Mouse (Mus musculus) lung, postnatal 4 days (tissue): ENCODE results near the gene Vps72.
"Not testable (repeated sequence)": the region's sequence is repeated elsewhere in the genome, so short reads cannot be mapped to it uniquely, and the experiment has no call there.

Experiments
- DNase-seq, 2 experiments: peaks; one replicate each; pipeline ENCODE4 v3.0.0; 2021

Vps72 gene

DNA sequence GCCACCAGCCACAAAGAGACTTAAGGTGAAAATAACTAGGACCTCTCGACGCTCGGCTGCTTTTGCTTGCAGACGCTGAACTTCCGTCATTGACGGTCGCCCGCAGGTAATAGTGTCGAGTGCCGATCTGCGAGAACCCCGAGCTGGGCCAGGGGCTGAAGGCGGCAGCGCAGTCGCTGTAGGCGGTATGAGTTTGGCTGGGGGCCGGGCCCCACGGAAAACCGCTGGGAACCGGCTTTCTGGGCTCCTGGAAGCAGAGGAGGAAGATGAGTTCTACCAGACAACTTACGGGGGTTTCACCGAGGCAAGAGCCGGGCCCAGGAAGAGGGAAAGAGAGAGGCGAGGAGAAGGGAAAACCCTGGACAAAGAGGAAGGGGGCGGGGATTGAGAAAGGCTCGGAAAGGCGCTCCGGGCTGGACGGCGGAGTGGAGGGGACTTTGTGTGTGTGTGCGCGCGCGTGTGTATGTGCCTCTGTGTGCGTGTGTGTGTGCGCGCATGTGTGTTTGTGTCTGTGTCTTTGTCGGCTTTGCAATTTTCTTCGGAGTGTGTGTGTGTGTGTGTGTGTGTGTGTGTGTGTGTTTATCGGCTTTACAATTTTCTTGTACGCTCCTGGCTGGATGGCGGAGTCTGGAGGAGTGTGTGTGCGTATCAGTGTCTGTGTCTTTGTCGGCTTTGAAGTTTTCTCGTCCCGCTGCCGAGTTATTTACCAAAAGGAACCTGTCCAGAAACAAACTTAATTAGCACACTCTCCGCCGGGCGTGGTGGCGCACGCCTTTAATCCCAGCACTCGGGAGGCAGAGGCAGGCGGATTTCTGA lies at the start of gene Vps72:
Vps72 (plus strand) TSS at position 112 of the 816 bp plus-strand sequence.
- peak; percentile 93 to 94 for DNase-seq

DNA sequence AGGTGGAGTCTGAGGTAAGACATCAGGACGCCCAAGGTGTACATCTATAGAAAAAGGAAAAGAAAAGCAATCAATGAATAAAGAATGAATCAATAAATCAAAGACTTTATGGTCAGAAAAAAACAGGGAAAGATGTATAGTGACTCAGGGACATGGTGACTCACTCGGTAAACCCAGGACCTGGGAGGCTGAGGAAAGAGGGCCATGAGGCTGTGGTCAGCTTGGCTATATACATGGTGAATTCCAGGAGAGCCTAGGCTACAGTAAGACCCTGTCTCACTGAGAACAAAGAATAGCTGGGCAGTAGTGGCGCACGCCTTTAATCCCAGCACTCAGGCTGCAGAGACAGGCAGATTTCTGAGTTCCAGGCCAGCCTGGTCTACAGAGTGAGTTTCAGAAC lies 47.1 kb upstream of the Vps72 start:
- no peak for DNase-seq

DNA sequence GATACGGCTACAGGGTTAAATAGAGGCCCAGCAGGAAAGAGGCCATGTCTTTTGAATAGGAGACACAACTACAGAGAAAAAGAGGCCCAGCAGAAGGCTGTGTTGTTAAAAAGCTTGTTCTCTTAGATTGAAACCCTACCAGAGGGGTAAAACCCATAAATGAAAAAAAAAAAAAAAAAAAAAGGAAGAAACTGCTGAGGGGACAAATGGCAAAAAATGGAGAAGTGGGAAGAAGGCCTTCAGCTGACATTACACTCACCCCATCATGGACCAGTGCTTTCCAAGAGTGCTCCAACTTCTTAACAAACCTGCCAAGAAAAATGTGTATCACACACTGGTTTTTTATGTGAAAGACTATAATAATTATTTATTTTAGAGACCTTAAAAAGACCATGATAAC lies 45.3 kb upstream of the Vps72 start:
- no peak for DNase-seq

DNA sequence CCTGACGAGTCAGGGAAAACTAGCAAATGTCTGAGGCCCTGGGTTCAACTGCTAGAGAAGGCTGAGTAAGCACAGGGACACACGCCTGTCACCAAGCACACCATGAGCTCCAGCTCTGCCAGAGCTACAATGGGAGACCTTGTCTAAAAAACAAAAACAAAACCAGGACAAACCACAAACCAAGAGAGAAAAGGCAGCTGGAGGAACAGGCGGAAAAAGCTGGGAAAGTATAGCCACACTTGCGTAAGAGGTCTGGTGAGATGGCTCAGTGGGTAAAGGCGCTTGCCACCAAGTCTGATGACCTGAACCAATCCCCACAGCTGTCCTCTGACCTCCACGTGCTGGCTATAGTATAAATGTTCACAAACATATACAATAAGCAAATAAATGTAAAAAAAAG lies 44.7 kb upstream of the Vps72 start:
- no peak for DNase-seq

DNA sequence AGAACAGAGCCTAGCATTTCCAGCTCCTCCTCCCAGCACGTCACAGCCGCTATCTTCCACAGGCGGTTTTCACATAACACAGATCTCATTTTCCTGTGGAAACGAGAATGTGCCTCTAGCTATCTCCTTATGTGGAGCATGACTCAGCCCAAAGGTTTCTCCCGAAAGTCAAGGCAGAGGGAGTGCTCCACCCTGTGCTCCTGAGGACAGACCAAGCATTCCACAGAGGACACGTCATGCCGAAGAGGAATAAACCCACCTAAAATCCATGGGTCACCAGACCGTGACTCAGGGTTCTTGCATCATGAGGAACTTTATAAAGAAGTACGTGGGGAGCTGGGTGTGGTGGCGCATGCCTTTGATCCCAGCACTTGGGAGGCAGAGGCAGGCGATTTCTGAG lies 44.3 kb upstream of the Vps72 start:
- no peak for DNase-seq

DNA sequence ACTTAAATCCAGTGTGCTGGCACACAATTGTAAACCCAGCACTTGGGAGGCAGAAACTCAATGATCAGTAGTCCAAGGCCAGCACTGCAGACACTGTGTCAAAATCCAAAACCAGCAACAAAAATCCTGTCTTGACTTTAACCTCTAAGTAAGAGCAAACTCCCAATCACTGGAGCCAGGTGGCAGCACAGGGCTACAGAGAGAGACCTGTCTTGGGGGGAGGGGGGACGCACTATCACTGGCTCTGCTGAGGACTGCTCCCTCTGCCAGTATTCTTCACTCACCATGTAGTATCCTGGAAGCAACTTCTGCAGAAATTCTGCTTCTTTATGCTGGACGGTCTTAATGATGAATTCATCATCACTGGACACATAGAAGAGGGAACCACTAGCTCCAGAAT lies 39.2 kb upstream of the Vps72 start:
- no peak for DNase-seq

DNA sequence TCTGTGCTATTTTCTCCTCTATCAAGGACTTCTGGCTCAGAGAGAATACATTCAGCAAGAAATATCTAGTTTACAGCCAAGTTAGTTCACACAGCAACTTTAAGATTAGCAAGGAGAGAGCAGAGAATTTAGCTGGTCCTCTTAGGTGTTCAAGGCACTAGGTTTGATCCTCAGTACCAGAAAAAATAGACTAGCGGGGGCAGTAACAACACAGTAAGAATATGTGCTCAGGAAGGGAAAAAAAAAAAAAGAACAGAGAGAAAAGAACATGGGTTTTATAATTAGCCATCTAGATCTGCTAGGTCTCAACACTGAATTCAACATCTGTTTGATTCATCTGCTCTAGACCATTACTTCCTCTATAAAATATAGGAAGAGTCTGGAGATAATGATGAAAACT lies 22.8 kb upstream of the Vps72 start:
- no peak for DNase-seq

DNA sequence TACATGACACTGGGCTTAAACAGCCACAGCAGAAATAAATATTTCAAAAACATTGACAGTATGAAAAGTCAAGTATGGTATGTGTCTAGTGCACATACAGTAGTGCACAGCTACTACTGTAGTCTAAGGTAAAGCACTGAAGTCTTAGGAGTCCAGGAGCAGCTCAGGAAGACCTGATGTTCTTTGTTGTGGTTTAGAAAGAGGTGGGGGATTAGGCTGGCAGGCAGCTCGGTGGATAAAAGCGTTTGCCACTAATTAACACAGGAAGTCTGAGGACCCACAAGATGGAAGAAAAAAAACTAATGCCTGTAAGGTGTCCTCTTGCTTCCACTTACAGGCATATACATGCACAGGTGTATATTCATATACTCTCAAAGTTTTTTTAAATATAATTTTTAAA lies 10.0 kb upstream of the Vps72 start:
- DNase-seq, result no peak

DNA sequence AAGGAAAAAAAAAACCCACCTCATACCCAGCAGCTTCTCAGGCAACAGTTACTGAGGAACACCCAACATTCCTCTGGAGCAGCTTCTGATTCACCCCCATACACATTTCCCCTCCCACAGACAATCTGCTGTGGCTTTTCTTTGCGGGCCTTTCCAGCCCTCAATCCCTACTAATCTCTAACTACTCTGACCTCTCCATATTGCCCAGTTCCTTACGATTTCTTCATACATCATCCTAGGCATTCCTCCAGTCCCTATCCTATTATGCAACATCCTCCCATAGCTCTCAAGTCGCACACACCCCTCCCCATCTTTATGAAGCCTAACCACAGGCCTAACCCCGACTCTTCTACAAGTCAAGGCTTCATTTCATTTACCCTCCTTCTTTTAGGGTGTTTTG lies 5.7 kb upstream of the Vps72 start:
- DNase-seq, result no peak

DNA sequence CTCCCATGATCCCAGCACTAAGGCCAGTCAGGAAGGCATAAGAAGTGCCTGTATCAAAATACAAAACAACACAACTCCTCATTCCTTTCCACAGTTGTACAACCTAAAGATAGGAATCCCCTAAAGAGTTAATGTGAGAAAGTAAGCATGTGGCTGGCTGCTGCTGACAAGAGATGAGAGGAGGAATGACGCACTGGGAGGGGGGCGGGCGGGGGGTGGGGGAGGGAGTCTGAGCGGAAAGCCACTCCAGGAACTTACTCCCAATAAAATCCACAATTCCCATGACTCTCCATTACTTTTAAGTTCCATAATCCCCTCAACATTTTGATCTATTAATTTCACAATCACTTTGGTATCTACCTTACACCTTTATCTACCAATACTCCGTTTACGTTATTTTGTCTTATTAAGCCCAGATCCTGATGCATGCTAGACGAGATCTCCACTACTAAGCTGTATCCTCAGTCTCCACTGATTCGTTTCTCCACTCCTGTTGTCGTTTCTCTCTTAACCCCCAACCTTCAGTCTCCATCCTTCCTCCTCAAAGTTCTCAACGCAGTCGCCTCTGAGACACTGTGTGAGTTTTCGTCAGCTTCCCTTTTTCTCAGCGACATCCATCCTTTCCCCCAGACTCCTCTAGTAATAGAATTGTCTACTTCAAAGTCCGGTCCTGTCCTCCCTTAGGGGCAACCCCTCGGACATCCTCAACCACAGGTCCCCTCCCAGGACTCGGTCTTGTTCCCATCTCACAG lies 5.1 kb upstream of the Vps72 start:
- no peak for DNase-seq

DNA sequence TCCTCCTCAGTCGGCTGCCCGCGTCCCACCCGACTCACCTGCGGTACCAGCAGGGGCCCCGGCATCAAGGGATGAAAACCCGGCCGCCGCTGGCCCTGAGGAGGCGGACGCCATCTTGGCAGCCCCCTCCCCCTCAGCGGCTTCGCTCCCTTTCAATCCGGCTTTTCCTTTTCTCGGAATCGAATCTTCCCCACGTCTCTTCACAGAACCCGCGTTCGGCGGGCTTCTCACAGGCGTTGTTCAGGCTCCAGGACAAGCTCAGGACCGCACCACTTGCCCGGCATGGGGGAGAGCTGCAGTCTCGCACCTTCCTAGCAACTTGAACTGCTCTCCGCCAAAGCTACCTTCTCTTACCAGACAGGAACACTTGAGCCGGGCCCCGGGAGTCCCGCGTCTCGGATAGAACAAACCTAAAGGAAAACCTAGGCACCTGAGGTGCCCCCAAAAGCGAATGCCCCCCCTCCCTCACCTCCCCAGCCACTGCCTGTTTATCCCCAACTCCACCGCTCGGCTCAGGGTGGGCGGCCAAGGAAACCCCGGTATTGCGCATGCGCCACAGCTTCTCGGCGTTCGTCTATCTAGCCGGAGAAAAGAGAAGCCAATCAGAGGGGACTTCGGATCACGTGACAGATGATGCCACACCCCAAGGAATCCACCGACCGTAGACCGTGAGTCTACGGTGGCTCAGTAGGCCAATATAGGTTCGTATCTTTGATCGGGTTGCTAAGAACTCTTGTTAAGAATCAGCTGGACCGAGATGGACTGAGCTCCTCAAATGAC lies 4.3 kb upstream of the Vps72 start, which contains the start of gene Pip5k1a:
Pip5k1a (minus strand) TSS at position 593 of the 780 bp plus-strand sequence.
- peak; percentile 97 to 98 for DNase-seq

DNA sequence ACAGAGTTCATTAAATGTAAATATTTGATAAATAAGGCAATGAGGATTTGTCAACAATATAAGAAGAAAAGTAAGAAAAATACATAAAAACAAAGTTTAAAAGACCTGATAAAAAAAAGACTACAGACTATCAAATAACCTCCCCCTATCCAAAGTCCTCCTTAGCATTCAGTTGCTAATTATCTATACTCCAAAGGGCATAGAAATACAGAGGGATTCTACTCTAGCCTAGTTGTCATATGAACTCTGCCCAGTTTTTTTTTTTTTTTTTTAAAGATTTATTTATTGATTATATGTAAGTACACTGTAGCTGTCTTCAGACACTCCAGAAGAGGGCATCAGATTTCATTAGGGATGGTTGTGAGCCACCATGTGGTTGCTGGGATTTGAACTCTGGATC lies 3.5 kb upstream of the Vps72 start:
- DNase-seq, result not testable (repeated sequence)

DNA sequence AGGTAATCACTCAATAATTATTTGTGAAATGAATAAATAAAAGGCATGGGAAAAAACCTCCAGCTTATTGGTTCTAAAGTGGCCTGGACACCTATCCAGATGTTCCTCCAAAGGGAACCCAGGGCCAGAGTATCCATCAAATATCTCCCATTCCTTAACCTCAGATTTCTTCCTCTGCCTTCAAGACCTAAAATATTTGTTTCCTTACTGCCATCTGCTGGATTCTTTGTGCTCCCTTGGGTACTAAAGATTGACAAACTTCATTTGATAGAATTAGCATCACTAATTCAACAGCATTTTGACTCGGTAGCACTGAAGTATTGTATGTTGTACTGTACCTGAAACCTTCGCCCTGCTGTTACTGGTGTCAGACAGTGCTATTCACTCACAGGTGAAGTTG lies 2.9 kb upstream of the Vps72 start:
- no peak for DNase-seq

DNA sequence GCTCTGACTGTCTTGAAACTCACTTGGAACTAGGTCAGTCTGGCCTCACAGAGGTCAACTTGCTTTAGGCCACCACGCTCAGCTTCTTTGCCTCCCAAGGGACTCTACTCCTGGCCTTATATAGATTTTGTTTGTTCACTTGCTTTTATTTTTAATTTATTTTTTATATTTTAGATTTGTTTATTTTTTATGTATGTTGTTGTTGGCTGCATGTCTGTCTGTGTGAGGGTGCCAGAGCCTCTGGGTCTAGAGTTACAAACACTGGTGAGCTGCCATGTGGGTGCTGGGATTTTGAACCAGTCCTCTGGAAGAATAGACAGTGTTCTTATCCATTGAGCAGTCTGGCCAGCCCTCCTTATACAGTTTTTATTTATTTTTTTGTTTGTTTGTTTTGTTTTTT lies 1.9 kb downstream of the Vps72 start:
- no peak for DNase-seq

DNA sequence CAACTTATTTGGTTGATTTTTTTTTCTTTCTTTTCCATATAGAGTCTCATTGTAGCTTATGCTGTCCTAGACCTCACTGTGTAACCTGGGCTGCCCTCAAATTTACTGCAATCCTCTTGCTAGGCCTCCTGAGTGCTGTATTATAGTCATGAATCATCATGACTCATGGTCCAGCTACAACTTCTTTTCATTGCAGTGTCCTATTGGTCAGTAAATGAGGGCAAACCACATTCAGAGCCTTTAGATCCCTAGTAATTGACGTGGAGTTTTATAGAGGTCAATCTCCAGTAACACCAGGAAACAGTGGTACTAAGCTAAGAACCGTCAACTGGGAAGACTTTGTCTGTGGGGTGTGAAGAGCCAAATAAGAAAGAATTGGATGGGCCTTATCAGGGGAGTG lies 6.9 kb downstream of the Vps72 start:
- DNase-seq, result no peak

DNA sequence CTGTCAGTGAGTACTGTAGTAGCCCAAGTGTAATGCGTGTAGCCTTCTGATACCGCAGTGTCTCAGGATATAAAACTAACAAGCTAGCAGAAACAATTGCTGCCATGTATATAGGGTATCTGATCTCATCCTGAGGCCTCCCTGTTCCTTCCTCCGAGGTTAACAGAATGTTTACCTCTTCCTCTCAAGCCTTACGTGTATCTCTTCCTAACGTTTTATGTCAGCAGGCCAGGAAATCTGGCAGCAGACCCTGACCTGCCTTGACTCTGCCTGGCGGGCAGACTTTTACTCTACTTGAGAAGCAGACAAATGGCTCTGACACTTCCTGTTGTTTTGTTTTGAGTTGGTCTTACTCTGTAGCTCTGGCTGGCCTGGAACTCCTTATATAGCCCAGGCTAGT lies 10.8 kb downstream of the Vps72 start:
- DNase-seq, result peak; percentile 51 to 72

DNA sequence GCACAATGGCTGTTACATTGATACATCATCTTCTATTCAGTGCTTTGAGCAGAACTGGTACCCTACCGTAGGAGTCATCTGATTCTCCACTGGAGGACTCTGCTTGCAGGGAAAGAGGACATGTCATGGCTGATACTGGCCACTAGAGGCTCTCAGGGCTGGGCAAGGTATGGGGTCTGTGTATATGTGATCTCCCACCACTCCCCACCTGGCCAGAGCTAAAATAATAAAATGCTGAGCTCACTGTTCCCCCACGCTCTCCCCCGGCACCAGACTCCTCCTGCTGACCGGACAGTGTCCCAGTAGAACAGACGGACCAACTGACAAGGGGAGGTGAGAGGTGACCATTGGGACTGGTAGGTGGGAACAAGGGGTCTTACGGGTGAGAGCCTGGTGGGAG lies 13.4 kb downstream of the Vps72 start, which contains the start of gene Tmod4:
Tmod4 (plus strand) TSS at position 231 of the 400 bp plus-strand sequence.
- DNase-seq, result peak in 1 of 2 experiments; percentile 37

DNA sequence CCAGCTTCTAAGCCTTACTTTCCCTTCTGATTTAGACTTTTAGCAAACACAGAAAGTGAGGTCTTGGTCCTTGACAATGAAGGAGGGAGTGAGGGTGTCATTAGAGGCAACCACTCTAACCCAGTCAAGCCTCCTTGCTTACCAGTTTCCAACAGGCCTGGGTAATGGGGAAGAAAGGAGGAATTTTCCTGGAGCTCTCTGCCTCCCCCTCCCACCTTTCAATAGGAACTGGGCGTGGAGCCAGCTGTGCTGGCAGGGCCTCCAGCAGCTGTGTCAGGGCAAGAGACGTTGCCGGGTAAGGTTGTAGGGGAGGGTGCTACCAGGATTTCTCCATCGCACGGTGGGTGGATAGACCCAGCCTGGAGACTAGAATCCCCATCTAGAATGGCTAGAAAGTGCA lies 14.2 kb downstream of the Vps72 start:
- peak; percentile 80 to 88 for DNase-seq

DNA sequence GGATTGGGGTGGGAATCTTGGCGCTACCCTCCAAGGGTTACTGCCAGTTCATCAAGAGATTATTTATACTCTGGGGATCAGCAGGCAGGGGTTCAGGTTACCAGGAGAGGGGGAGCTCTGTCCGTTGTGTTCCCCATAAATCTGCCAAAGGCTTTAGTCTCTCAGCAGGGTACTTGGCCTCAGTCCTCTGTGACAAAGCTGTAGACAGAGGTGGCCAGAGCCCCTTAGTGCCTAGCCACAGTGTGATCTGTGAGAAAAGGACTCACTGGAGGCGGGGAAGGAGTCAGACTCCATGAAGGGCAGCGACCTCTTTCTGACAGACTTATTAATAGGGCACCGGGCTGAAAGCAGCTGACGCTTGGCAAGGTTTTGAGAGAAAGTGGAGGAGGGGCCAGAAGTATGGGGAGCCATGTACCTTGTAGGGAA lies 18.4 kb downstream of the Vps72 start:
- DNase-seq, result no peak

DNA sequence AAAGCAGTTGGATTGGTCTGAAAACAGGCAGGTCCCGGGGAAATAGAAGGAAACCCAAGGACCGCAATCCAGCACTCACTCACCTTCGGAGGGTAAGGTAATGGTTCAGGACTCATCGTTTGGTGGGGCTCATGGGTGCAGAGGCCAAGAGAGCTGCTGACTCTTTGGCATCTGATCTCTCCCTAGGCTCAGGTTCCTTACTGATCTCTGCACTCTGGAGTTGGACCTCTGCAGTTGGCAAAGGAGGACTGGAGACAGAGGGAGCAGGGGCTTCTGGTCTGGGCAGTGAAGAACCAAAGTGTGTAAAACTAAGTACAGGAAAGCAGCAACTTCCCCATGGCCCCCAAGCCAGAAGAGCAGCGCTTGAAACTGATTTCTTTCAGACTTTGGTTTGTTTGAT lies 19.3 kb downstream of the Vps72 start:
- DNase-seq, result no peak

DNA sequence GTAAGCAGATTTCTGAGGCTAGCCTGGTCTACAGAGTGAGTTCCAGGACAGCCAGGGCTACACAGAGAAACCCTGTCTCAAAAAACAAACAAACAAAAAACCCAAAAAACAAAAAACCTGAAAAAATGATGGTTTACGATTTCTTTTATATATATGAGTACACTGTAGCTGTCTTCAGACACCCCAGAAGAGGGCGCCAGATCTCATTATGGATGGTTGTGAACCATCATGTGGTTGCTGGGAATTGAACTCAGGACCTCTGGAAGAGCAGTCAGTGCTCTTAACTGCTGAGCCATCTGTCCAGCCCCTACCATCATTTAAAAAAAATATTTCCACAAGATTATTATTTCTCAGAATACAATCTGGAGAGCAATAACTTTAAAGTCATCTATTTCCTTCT lies 21.6 kb downstream of the Vps72 start:
- DNase-seq, result not testable (repeated sequence)

DNA sequence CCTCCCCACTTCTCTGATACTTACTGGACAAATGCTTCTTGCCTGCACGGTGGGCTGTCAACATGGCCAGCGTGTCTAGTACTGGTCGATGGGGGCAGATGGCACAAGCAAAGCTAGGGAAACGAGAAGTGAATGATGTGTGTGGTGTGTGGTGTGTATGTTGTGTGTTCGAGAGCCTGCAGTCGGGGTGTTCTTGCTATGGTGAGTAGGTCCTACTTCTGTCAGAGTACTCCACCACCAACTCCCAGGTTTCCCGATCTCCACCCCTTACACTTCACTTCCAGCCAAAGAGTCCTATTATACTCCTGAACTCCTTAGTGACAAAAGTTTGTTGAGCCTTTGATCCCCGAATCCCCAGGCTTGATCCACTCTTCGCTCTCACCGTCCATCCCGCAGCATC lies 22.4 kb downstream of the Vps72 start:
- DNase-seq, result no peak

DNA sequence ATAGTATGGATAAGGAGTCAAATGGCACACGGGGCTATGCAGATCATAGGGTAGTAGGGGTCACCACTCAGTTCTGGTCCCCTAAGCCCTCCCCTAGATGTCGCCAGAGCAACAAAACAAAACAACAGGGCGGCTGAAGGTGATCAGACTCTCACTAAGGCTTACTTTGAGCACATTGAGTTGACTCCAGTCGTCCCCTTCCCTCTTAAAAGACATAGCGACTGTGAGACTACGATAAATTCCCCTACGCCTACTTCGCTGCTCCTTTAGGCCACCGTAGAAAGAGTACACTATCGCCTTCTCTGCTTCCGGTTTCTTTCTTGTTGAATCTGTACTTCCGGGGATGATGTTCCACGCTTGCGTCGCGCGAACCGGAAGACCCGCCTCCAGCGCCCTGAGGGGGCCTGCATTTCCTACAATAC lies 22.9 kb downstream of the Vps72 start, which contains the start of the genes Scnm1 and Lysmd1:
Scnm1 (minus strand) TSS at position 332 of the 422 bp plus-strand sequence.
Lysmd1 (plus strand) TSS at position 409 of the 422 bp plus-strand sequence.
- DNase-seq, result peak; percentile 91 to 96
